Mouse (Mus musculus): ENCODE results near the gene Elovl3.
"Not testable (repeated sequence)": the region's sequence is repeated elsewhere in the genome, so short reads cannot be mapped to it uniquely, and the experiment has no call there.

Gene Elovl3

GRCm38 (mm10) chr19:46131694-46132525 is at the start of gene Elovl3:
Gene Elovl3 (plus strand): TSS chr19:46131897.
- peak in 1 of 2 experiments; percentile 29 for DNase-seq

DNA sequence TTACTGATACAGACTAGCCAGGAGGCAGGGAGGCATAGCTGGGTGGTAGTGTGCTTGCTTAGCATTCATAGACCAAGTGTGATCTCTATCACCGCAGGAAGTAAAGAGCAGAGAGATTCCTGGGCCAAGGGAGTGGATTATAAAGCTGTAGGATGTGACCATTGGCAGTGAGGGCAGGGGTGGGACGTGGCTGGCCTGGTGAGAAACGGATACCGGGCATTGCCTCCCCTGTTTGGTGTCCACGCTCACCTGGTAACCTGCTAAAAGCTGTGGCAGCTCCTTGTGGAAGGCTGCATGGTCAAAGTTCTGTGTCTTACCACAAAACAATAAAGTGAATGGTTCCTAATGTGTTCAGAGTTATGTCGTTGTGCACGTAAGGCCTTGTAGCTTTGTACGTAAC is 46.5 kb upstream of the Elovl3 start:
- DNase-seq = no peak

- peak in 1 of 2 experiments; percentile 61 for DNase-seq
These were observed 45.4 kb upstream of the Elovl3 start for GRCm38 (mm10) chr19:46086337-46086736.

- DNase-seq = no peak
These were observed 43.8 kb upstream of the Elovl3 start for GRCm38 (mm10) chr19:46087871-46088270.

DNA sequence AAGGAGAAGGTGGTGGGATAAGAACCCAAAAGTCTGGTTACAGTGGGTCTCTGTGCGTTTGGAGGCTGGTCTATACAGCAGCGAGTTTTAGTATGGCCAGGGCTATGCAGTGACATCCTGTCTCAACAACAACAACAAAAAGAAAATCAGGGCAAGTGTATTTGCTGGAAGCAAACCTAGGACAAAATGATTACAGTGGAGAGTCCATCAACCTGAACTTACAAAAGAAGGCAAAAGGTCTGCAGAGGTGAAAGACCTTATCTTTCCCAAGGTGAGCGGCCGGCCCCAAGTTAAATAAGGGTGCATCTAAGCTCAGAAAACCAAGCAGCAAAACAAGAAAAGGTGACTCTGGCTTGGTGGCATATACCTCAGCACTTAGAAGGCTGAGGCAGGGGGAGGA is 40.1 kb upstream of the Elovl3 start:
- no peak for DNase-seq

- no peak for DNase-seq
These were observed 37.6 kb upstream of the Elovl3 start for GRCm38 (mm10) chr19:46094144-46094543.

GRCm38 (mm10) chr19:46095291-46095690 is 36.4 kb upstream of the Elovl3 start:
- no peak for DNase-seq

DNA sequence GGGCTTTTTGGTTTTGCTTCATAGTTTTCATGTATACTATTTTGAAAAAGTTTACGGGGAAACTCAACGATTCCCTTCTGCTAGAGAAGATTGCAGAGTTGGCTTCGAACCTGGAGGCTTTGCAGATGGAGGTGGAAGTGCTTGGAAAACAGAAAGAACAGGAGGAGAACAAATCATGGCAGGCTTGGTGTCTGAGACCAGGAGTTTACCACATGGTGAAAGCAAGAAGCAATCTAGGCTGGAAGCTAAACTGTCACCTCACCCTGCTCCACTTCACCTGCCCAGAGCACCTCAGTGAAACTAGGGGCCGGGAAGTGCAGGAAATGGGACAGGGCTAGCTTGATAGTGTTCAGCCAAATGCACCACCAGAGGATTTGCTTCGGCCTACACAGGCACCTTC is 35.3 kb upstream of the Elovl3 start:
- DNase-seq = no peak

DNA sequence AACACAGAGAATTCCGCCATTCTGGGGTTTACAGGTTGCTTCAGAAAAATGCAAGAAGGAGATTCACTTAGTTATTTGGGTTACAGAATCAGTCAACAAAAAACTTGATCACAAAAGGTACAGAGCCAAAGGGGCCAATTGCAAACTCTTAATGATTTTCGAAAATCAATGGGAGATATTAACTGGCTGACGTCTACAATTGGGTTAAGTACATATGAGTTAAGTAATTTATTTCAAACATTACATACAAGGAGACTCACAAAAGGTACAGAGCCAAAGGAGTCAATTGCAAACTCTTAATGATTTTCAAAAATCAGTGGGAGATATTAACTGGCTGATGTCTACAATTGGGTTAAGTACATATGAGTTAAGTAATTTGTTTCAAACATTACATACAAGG is 32.1 kb upstream of the Elovl3 start:
- DNase-seq = no peak

DNA sequence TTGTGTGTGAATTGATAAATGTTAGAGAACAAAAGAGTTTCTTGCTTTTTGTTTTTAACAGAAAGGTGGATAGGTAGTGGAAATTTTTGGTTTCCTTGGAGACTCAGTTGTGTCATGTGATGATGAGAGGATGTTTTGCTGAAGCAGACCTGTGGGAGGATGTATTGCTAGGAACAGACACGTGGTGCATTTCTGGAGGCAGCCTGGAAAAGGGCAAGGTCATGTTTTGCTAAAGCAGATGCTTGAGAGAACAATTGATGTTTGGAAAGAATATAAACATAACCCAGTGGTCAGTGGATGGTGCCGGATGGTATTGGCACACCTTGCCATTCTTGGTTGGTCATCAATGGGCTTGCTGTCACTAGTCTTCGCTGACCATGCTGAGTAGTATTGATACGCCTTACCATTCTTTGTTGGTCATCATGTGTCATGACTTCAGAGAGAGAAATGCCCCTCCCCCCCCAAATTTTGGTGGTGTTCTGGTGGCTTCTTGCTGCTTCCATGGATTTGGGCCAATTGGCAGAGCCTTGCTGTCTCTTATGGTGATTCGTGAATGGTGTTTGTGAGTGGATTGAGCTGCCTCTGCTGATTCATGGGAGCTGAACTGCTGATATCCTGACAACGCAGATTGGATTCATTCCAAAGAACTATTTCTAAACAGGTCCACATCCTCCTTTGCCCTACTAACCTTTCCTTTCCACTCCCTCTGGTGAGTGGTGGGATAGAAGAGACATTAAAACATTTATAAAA is 28.1 kb upstream of the Elovl3 start:
- no peak for DNase-seq

DNA sequence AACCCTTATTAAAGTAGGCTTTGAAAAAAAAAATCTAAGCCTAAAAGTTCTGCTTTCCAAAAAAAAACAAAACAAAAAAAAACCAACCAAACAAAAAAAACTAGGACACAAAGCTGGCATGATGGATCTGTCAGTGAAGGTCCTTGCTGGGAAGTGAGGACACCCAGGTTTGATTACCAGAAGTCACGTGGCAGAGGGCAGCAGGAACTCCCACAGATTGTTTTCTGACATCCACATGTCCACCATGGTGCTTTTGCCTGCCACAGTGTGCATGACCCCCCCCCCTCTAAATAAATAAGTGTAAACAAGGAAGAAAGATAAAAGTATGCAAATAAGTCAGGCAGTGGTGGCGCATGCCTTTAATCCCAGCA is 27.5 kb upstream of the Elovl3 start:
- DNase-seq = no peak

DNA sequence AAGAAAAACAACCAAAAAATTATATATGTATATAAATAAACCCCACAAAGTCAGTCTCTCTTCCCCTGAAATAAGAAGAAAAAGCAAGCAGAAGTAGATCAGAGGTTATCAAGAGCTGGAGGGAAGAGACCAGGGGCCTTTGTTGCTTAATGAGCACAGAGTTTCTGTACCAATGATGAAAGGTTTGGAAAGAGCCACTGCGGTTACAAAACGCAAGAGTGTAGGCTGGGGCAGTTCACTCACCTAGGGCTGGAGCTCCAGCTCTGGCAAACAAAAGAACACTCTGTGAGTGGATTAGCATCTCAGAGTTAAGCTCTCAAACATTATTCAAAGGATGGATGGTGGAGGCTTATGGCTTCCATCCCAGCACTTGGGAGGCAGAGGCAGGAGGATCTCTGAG is 21.5 kb upstream of the Elovl3 start:
- no peak for DNase-seq

DNA sequence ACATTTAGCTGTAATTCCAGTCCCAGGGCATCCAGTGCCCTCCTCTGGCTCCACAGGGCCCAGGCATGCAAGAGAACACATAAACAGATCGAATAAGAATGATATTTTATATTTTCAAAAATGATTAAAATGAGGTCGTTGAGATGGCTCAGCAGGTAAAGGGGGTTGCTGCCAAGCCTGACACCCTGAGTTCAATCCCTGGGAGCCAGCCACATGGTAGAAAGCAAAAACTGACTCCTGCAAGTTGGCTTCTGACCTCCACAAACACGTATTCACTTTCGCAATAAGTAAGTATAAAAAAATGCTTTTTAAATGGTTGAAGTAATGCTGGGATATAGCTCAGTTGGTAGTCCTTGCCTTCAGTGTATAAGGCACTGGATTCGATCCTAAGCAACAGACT is 20.9 kb upstream of the Elovl3 start:
- no peak for DNase-seq

DNA sequence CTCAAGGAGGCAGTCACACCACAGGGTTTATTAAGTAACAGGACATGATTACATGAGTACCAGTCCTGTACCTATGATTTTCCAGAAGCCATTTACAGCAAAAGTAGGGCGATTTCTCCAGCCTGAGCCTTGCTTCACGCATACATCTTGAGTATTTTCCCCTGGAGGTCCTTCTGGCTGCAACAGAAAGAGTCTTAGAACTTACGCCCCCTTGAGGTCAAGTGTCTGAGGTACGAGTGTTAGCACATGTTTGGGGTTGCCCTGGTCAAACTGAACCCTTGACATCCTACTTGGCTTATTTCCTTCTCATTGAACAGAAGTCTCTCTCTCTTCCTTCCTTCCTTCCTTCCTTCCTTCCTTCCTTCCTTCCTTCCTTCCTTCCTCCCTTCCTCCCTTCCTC is 17.1 kb upstream of the Elovl3 start:
- no peak for DNase-seq

GRCm38 (mm10) chr19:46119458-46119857 is 12.2 kb upstream of the Elovl3 start:
- DNase-seq = no peak

GRCm38 (mm10) chr19:46120872-46121271 is 10.8 kb upstream of the Elovl3 start:
- DNase-seq = no peak

DNA sequence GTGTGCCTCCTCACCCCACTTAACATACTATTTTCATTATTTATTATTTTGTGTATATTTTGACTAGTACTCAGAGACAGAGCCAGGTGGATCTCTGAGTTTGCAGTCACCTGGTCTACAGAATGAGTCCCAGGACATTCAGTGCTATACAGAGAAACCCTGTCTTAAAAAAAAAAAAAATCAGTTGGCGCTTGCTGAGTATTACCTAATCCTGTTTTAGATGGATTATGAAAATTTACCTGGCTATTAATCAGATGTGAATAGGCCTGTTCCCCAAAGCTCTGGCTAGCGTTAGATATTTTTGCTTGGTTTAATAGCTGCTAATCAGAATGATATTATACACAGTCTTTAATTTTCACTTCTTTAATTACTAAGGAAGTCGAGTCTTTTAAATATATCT is 7.8 kb upstream of the Elovl3 start:
- no peak for DNase-seq

DNA sequence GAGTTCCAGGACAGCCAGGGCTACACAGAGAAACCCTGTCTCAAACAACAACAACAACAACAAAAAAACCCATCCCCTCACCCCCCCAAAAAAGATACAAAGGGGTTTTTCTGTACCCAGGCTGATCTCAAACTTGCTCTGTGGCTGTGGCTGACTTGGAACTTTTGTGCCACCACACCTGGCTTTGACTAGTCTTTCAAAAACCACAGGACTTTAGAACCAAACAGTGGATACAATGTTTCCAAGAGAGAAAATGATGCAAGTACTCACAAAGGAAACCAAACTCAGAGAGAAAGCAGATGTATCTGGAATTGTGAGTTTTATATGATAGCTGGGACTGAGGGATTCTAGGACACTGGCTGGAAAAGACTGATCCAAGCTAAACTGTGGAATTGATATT is 7.0 kb upstream of the Elovl3 start:
- no peak for DNase-seq

DNA sequence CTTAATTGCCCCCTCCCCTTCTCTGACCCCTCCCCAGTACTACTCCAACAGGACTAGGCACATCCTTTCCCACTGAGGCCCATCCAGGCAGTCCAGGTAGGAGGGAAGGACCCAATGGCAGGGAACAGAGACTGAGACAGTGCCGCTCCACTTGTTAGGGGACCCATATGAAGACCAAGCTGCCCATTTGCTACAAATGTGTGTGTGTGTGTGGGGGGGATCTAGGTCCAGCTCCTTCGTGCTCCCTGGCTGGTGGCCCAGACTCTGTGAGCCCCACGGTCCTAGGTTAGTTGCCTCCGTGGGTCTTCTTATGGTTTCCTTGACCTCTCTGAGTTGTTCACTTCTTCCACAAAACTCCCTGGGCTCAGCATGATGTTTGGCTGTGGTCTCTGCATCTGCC is 5.4 kb upstream of the Elovl3 start:
- DNase-seq = no peak

- DNase-seq = not testable (repeated sequence)
These were observed 2.0 kb upstream of the Elovl3 start for GRCm38 (mm10) chr19:46129737-46130136.

- no peak for DNase-seq
These were observed 414 bp upstream of the Elovl3 start for GRCm38 (mm10) chr19:46131283-46131682.

DNA sequence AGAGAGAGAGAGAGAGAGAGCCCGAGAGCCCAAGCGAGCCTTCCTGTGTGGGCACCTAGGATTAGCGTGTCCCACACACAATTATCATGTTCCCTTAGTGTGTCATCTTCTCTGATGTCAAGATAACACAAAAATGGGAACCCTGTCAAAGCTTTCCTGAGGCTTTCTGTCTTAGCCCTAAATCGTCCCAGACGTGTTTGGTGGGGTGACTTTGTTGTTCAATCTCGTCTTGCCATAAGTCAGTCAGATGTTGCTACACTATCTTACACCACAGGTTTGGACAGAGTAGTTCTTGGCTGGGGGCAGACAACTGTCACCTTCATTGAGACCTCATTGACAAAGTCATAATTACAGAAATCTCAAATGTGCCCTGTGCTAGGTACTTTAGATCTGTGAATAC is 880 bp downstream of the Elovl3 start:
- no peak for DNase-seq

- peak; percentile 83 to 93 for DNase-seq
These were observed 3.6 kb downstream of the Elovl3 start for GRCm38 (mm10) chr19:46135297-46135696.
